Mouse (Mus musculus) spleen, adult 2 months (tissue): ENCODE measurements around the gene Ikzf2. TPM values are rescaled to one million over a fixed set of nuclear protein-coding genes. Genes with fewer than 3 reads are reported as not detected.

Experiments used
- DNase-seq, 2 experiments: peaks; one replicate each; pipeline versions ENCODE4 v3.0.0 to v3.0.0-alpha.2; 2012 to 2021; ENCODE audit warnings: low spot score in 2 of 2, low read depth in 1 of 2
- H3K27ac ChIP-seq: fragments of 200-500 bp; 2 replicates; pipeline ENCODE4 v1.5.1; 2012; ENCODE audit warnings: low read length, inconsistent platforms; ENCODE audit not compliant: insufficient read depth
- H3K27me3 ChIP-seq: fragments of 200-500 bp; 2 replicates; pipeline ENCODE4 v1.6.1; 2012; ENCODE audit warnings: mild to moderate bottlenecking, moderate library complexity, low read length, inconsistent platforms; ENCODE audit not compliant: control insufficient read depth, insufficient read depth
- H3K36me3 ChIP-seq: fragments of 200-500 bp; 2 replicates; pipeline ENCODE4 v1.6.1; 2012; ENCODE audit warnings: mild to moderate bottlenecking, low read length, inconsistent platforms; ENCODE audit not compliant: control insufficient read depth, insufficient read depth
- H3K4me1 ChIP-seq: fragments of 200-500 bp; 2 replicates; pipeline ENCODE4 v1.6.1; 2011; ENCODE audit warnings: inconsistent platforms; ENCODE audit not compliant: control insufficient read depth, insufficient read depth, insufficient read length
- H3K4me3 ChIP-seq: fragments of 200-500 bp; 2 replicates; pipeline ENCODE4 v1.5.1; 2011; ENCODE audit warnings: mild to moderate bottlenecking, inconsistent platforms; ENCODE audit not compliant: insufficient read depth, insufficient read length; ENCODE audit errors: extremely low read depth
- CTCF ChIP-seq: fragments of 200-500 bp; IDR thresholded peaks from 2 replicates; pipeline ENCODE4 v1.5.1; 2011; ENCODE audit warnings: mild to moderate bottlenecking, inconsistent platforms; ENCODE audit not compliant: insufficient read depth, insufficient read length, insufficient replicate concordance; ENCODE audit errors: extremely low read depth
- POLR2A ChIP-seq: fragments of 200-500 bp; IDR thresholded peaks from 2 replicates; pipeline ENCODE4 v1.6.1; 2011; ENCODE audit warnings: low read depth, low read length, inconsistent platforms
- WGBS: fragments of 180-500 bp; shearing (Covaris S2); methylation state at CpG from one replicate; pipeline ENCODE4 v1.1.7; 2018; 5-methylcytosine and 5-hydroxymethylcytosine counted together
- polyA plus RNA-seq: library from polyadenylated mRNA; depleted of rRNA; stranded (reverse); fragments of >200 nt; gene quantifications from 2 replicates; pipeline ENCODE4 v1.2.3, GENCODE M21; 2012

Ikzf2 gene
- polyA plus RNA-seq, 1 experiment = 1.3 TPM

DNA sequence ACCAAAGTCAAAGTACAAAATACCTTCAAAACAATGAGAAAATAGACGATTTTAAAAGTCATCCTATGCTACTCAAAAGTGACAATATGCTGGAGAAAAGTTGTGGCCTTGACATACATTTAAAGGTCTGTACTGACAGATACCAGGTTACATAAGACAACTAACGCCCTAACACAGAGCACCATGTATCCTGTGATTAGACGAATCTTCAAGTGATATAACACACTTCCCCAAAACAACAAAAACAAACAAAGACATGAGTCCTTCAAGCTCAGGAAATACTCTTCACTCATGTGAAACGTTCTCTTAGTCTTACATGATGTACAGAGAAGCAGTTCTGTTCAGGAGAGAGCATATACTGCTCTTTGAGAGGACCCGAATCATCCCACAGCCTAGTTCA is 78.2 kb downstream of the Ikzf2 start:
- no peak overlapping the region for H3K4me3 ChIP-seq
- H3K36me3 ChIP-seq = no peaks in the 10 kb centered on the region
- H3K27me3 ChIP-seq = no peaks in the 10 kb centered on the region
- H3K4me1 ChIP-seq = no peaks in the 10 kb centered on the region
- DNase-seq = no peak
- H3K27ac ChIP-seq = no peak overlapping the region
- 50% methylated on average over 5 of the region's 5 CpGs for whole genome bisulfite sequencing
- no peak for TF ChIP-seq CTCF
- no peak for TF ChIP-seq POLR2A

DNA sequence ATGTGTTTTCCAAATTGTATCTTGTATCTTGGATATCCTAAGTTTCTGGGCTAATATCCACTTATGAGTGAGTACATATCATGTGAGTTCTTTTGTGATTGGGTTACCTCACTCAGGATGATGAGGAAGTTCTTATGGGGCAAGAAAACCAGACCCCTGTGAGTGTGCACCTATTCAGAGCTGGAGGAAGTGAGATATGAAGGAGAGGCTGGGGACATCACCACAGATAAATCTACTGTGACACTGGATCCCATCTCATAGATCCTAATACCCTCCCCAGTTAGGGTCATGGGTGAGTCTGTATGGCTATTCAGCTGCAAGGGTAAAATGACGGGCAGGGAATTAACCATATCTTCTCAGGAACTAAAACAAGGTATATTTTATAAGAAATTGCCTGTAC is 80.2 kb downstream of the Ikzf2 start:
- no peak for DNase-seq
- Histone ChIP-seq H3K27me3 (no peaks in the 10 kb centered on the region), H3K36me3 (no peaks in the 10 kb centered on the region), H3K4me1 (no peaks in the 10 kb centered on the region), H3K4me3 (no peak overlapping the region), H3K27ac (no peak overlapping the region)
- no peak for TF ChIP-seq CTCF
- 55% methylated on average over 1 of the region's 1 CpGs for WGBS

DNA sequence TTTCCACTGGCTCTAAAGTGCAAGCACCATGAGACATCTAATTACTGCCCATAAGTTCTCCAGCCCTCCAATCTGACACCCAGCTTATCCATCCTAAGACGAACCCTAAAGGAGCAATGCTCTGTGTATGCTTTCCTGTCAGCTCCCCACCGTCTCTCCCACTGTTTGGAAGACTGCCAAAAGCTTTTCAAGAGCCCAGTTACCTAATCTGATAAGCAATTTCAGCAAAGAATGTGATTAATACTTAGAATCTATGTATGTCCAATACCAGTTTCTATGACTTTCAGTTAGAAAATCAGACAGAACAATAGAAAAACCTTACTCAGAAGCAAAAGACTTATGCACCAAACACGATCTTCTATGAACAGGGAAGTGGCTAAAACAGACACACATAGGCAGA is 82.8 kb downstream of the Ikzf2 start:
- no peaks in the 10 kb centered on the region for H3K36me3 ChIP-seq
- 32% methylated on average over 3 of the region's 3 CpGs for WGBS
- no peaks in the 10 kb centered on the region for H3K27me3 ChIP-seq
- H3K4me3 ChIP-seq = no peak overlapping the region
- no peak overlapping the region for H3K27ac ChIP-seq
- no peaks in the 10 kb centered on the region for H3K4me1 ChIP-seq
- no peak for DNase-seq
- TF ChIP-seq CTCF = no peak
- TF ChIP-seq POLR2A = no peak

DNA sequence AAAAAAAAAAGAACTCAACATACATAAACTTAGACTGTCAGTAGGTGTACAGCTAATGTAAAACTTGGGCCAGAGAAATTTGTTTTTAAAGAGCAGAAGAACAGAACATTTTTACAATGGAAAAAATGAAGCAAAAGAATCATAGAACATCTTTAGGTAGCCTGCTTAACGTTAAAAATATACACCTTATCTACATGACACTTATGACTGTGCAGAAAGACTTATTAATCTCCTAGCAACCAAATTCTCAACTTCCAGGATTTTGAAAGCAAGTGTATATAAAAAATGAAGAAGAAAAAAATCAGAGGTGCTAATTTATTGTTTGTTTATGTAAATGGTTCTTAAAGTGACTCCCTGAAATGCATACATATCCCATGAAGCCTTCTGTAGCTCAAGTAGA is 86.1 kb downstream of the Ikzf2 start:
- H3K4me3 ChIP-seq = no peak overlapping the region
- no peak overlapping the region for H3K27ac ChIP-seq
- no peaks in the 10 kb centered on the region for H3K36me3 ChIP-seq
- TF ChIP-seq CTCF (no peak), POLR2A (no peak)
- WGBS = 37% methylated on average over 1 of the region's 1 CpGs
- DNase-seq = no peak
- H3K27me3 ChIP-seq = no peaks in the 10 kb centered on the region
- no peaks in the 10 kb centered on the region for H3K4me1 ChIP-seq

DNA sequence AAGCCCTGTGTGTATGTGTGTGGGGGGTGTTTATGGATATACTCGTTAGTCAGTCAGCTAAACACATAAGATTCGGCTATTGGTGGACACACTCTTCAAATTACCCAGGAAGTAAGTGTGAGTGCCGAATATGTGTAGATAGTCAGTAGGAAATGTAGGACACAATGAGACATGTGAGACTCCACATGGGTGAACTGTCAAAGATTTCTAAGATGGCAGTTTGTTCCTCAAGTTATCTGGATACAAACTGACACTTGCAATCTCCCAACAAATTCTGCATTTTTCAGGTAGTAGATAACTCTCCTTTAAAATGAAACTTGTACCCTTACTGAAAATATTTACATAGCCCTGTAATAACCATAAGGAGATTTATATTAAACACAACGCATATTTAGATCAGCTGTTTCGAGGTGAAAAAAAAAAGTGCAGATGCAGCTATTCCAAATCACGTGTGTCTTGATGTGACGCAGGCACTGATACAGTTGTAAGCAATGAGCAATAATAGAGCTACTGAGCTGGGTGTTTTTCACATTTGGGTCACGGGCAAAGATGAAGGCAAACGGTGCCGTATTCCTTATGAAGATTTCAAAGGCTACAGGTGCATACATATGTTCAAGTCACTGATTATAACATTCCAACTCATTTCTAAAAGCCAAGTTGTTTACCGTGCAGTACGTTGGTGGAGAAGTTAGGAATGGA is 87.8 kb downstream of the Ikzf2 start:
- TF ChIP-seq POLR2A = no peak
- TF ChIP-seq CTCF = no peak
- Histone ChIP-seq H3K36me3 (no peaks in the 10 kb centered on the region), H3K27ac (no peak overlapping the region), H3K4me1 (no peaks in the 10 kb centered on the region), H3K4me3 (no peak overlapping the region), H3K27me3 (no peaks in the 10 kb centered on the region)
- 91% methylated on average over 12 of the region's 12 CpGs for WGBS
- DNase-seq = no peak

DNA sequence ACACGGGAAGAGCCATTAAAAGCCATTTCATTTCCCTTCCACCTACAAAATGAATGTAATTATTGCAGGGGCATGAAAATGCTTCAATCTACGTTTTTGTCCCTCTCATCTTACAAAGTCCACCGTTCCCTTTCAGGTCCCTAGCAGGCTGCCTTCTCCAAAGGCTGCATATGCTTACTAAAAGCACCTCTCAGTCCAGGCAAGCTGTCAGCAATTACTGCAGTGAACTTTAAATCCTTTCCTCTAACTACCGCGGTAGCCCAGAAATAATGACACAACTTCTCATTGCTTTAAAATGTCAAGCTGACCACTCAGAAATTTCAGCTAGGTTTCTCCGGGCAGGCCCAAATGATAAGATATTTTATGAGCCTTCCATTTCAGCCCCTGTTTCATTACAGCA is 95.2 kb downstream of the Ikzf2 start:
- no peak for DNase-seq
- Histone ChIP-seq H3K36me3 (no peaks in the 10 kb centered on the region), H3K27me3 (no peaks in the 10 kb centered on the region), H3K4me1 (no peaks in the 10 kb centered on the region), H3K4me3 (no peak overlapping the region), H3K27ac (no peak overlapping the region)
- no peak for TF ChIP-seq CTCF
- no peak for TF ChIP-seq POLR2A
- 63% methylated on average over 6 of the region's 6 CpGs for WGBS

DNA sequence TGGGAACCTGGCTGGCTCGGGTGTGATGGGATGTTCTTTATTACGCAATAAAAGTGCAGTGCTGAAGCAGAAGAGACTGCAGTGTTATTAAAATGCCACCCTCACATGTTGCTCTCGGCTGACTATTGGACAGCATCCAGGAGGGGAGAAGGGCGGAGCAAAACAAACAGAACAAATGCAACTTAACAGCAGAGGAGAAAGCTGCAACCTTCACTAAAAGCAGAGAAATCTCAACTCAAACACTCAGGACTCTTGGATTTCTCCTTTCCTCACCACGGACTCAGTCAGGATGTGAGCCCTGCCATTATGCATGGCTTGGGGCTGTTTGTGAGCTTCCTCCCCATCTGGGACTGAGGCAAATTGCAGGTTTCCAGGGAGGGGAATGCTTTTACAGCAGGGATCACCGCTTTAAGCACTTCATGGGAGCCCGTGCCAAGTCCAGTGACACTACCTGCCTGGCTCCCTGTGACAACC is 95.7 kb downstream of the Ikzf2 start:
- Histone ChIP-seq H3K27me3 (no peaks in the 10 kb centered on the region), H3K4me3 (no peak overlapping the region), H3K4me1 (no peaks in the 10 kb centered on the region), H3K27ac (no peak overlapping the region), H3K36me3 (no peaks in the 10 kb centered on the region)
- no peak for DNase-seq
- TF ChIP-seq POLR2A = no peak
- TF ChIP-seq CTCF = no peak
- 59% methylated on average over 7 of the region's 7 CpGs for WGBS
